Mouse (Mus musculus): Measurements from ENCODE around the gene Stoml2. TPM values are rescaled to one million over a fixed set of nuclear protein-coding genes. Genes with fewer than 3 reads are reported as not detected.

Stoml2 gene
- total RNA-seq, 1 experiment: 279 TPM

GRCm38 (mm10) chr4:43010161-43011038, 21.1 kb downstream of the Stoml2 start, which contains the start of gene Fancg:
Fancg (minus strand) TSS chr4:43010506.
- in situ Hi-C loops (cut with MboI; ENCODE audit: low sequenced_read_pairs in 2 of 2, unreplicated experiment in 2 of 2): no loop called here
- TF ChIP-seq ZC3H11A (IDR thresholded peaks at IDR 0.05; ENCODE audit: borderline replicate concordance, low read depth, low read length): no peak
- peak; percentile 47; the same call in 1 of the 2 replicates for TF ChIP-seq ZNF384 (IDR thresholded peaks at IDR 0.05; ENCODE audit: low read depth, low read length)
- peak; percentile 84 for TF ChIP-seq HCFC1 (IDR thresholded peaks at IDR 0.05; ENCODE audit: borderline replicate concordance, insufficient read depth, low read length)
- no peak for TF ChIP-seq CHD2 (IDR thresholded peaks at IDR 0.05; ENCODE audit: low read depth, low read length)
- peak; percentile 71 for DNase-seq (ENCODE audit: low read depth, low spot score)
- Histone ChIP-seq H3K36me3 (ENCODE audit: control insufficient read depth, insufficient read depth, low read length, poor library complexity, severe bottlenecking) (0 out of 2 replicates have a peak, but pooled peaks cover 2% of the 10 kb centered on the region), H3K27ac (ENCODE audit: insufficient read depth, low read depth, low read length, poor library complexity, severe bottlenecking) (peak within 1 kb of the TSS; percentile 72), H3K4me1 (ENCODE audit: control insufficient read depth in 2 of 2, insufficient read depth in 2 of 2, low read length in 2 of 2, poor library complexity in 1 of 2) (peaks cover 0 to 10% of the 10 kb centered on the region in 2 experiments; a peak in 2 of 4 replicates), H3K4me3 (ENCODE audit: insufficient read depth in 1 of 2, low read depth in 1 of 2, low read length in 2 of 2, poor library complexity in 1 of 2, severe bottlenecking in 1 of 2) (peak within 1 kb of the TSS; percentile 89 to 95), H3K9ac (ENCODE audit: insufficient read depth, low read depth, low read length, poor library complexity, severe bottlenecking) (peak within 1 kb of the TSS; percentile 91), H3K9me3 (ENCODE audit: control insufficient read depth, insufficient read depth, low read depth, low read length) (no peaks in the 10 kb centered on the region)

GRCm38 (mm10) chr4:43005765-43006164, 25.7 kb downstream of the Stoml2 start:
- DNase-seq (ENCODE audit: low read depth, low spot score): peak; percentile 69
- no peak overlapping the region for H3K4me3 ChIP-seq (ENCODE audit: insufficient read depth in 1 of 2, low read depth in 1 of 2, low read length in 2 of 2, poor library complexity in 1 of 2, severe bottlenecking in 1 of 2)
- TF ChIP-seq MAFK (IDR thresholded peaks at IDR 0.05; ENCODE audit: insufficient read depth, low read depth, low read length) (no peak), ZNF384 (IDR thresholded peaks at IDR 0.05; ENCODE audit: low read depth, low read length) (peak; percentile 100), HCFC1 (IDR thresholded peaks at IDR 0.05; ENCODE audit: borderline replicate concordance, insufficient read depth, low read length) (peak; percentile 60; the same call in 1 of the 2 replicates), CHD2 (IDR thresholded peaks at IDR 0.05; ENCODE audit: low read depth, low read length) (no peak), ZC3H11A (IDR thresholded peaks at IDR 0.05; ENCODE audit: borderline replicate concordance, low read depth, low read length) (no peak)
- no peak overlapping the region for H3K9ac ChIP-seq (ENCODE audit: insufficient read depth, low read depth, low read length, poor library complexity, severe bottlenecking)
- no peaks in the 10 kb centered on the region for H3K9me3 ChIP-seq (ENCODE audit: control insufficient read depth, insufficient read depth, low read depth, low read length)
- H3K36me3 ChIP-seq (ENCODE audit: control insufficient read depth, insufficient read depth, low read length, poor library complexity, severe bottlenecking): peaks cover 4% of the 10 kb centered on the region
- H3K4me1 ChIP-seq (ENCODE audit: control insufficient read depth in 2 of 2, insufficient read depth in 2 of 2, low read length in 2 of 2, poor library complexity in 1 of 2): peaks cover 0 to 8% of the 10 kb centered on the region in 2 experiments; a peak in 2 of 4 replicates
- in situ Hi-C loops (cut with MboI; ENCODE audit: low sequenced_read_pairs in 2 of 2, unreplicated experiment in 2 of 2): no loop called here
- no peak overlapping the region for H3K27ac ChIP-seq (ENCODE audit: insufficient read depth, low read depth, low read length, poor library complexity, severe bottlenecking)

- peaks cover 1 to 8% of the 10 kb centered on the region in 2 experiments; a peak in 2 of 4 replicates for H3K4me1 ChIP-seq (ENCODE audit: control insufficient read depth in 2 of 2, insufficient read depth in 2 of 2, low read length in 2 of 2, poor library complexity in 1 of 2)
- no peak for TF ChIP-seq HCFC1 (IDR thresholded peaks at IDR 0.05; ENCODE audit: borderline replicate concordance, insufficient read depth, low read length)
- TF ChIP-seq MAFK (IDR thresholded peaks at IDR 0.05; ENCODE audit: insufficient read depth, low read depth, low read length): no peak
- TF ChIP-seq ZC3H11A (IDR thresholded peaks at IDR 0.05; ENCODE audit: borderline replicate concordance, low read depth, low read length): no peak
- TF ChIP-seq ZNF384 (IDR thresholded peaks at IDR 0.05; ENCODE audit: low read depth, low read length): no peak
- no peaks in the 10 kb centered on the region for H3K9me3 ChIP-seq (ENCODE audit: control insufficient read depth, insufficient read depth, low read depth, low read length)
- peaks cover 4% of the 10 kb centered on the region for H3K36me3 ChIP-seq (ENCODE audit: control insufficient read depth, insufficient read depth, low read length, poor library complexity, severe bottlenecking)
- no peak overlapping the region for H3K4me3 ChIP-seq (ENCODE audit: insufficient read depth in 1 of 2, low read depth in 1 of 2, low read length in 2 of 2, poor library complexity in 1 of 2, severe bottlenecking in 1 of 2)
- H3K27ac ChIP-seq (ENCODE audit: insufficient read depth, low read depth, low read length, poor library complexity, severe bottlenecking): no peak overlapping the region
- in situ Hi-C loops (cut with MboI; ENCODE audit: low sequenced_read_pairs in 2 of 2, unreplicated experiment in 2 of 2): no loop called here
- no peak for DNase-seq (ENCODE audit: low read depth, low spot score)
- no peak overlapping the region for H3K9ac ChIP-seq (ENCODE audit: insufficient read depth, low read depth, low read length, poor library complexity, severe bottlenecking)
These were observed 26.6 kb downstream of the Stoml2 start for GRCm38 (mm10) chr4:43004951-43005350.

GRCm38 (mm10) chr4:43002756-43003439, 28.6 kb downstream of the Stoml2 start:
- no peak overlapping the region for H3K4me3 ChIP-seq (ENCODE audit: insufficient read depth in 1 of 2, low read depth in 1 of 2, low read length in 2 of 2, poor library complexity in 1 of 2, severe bottlenecking in 1 of 2)
- TF ChIP-seq MAFK (IDR thresholded peaks at IDR 0.05; ENCODE audit: insufficient read depth, low read depth, low read length) (no peak), ZNF384 (IDR thresholded peaks at IDR 0.05; ENCODE audit: low read depth, low read length) (no peak), HCFC1 (IDR thresholded peaks at IDR 0.05; ENCODE audit: borderline replicate concordance, insufficient read depth, low read length) (no peak), CHD2 (IDR thresholded peaks at IDR 0.05; ENCODE audit: low read depth, low read length) (no peak), ZC3H11A (IDR thresholded peaks at IDR 0.05; ENCODE audit: borderline replicate concordance, low read depth, low read length) (no peak)
- peaks cover 7% of the 10 kb centered on the region in 2 experiments; a peak in 3 of 4 replicates for H3K4me1 ChIP-seq (ENCODE audit: control insufficient read depth in 2 of 2, insufficient read depth in 2 of 2, low read length in 2 of 2, poor library complexity in 1 of 2)
- DNase-seq (ENCODE audit: low read depth, low spot score): no peak
- H3K9ac ChIP-seq (ENCODE audit: insufficient read depth, low read depth, low read length, poor library complexity, severe bottlenecking): no peak overlapping the region
- H3K36me3 ChIP-seq (ENCODE audit: control insufficient read depth, insufficient read depth, low read length, poor library complexity, severe bottlenecking): peaks cover 2% of the 10 kb centered on the region
- H3K27ac ChIP-seq (ENCODE audit: insufficient read depth, low read depth, low read length, poor library complexity, severe bottlenecking): no peak overlapping the region
- in situ Hi-C loops (cut with MboI; ENCODE audit: low sequenced_read_pairs in 2 of 2, unreplicated experiment in 2 of 2): no loop called here
- no peaks in the 10 kb centered on the region for H3K9me3 ChIP-seq (ENCODE audit: control insufficient read depth, insufficient read depth, low read depth, low read length)
